Mouse (Mus musculus) C2C12 (cell line): ENCODE data around the gene Mmp15.

Experiments used
- CTCF ChIP-seq: IDR thresholded peaks from one replicate; pipeline ENCODE4 v1.5.1; 2011; ENCODE audit not compliant: control insufficient read depth, insufficient read depth, insufficient read length
- MAX ChIP-seq: IDR thresholded peaks from one replicate; pipeline ENCODE4 v1.6.1; 2011; ENCODE audit warnings: mild to moderate bottlenecking, control low read depth

GRCm38 (mm10) chr8:95358550-95359411, 6.7 kb downstream of the Mmp15 start:
- no peak for TF ChIP-seq CTCF
- TF ChIP-seq MAX, result no peak
